Comparison of ENCODE assay signal across 9 mouse cellular contexts in genomic region chr5:150840596-150840995, GRCm38 (mm10).
DNase-seq lines count a peak whose midpoint lies in the region; ATAC-seq lines count a peak whose summit lies in the region.
"Had no signal": no experiment of that assay in that cellular context is flagged by ENCODE, and none has a peak within 500 bp of the region (broad histone marks: within the 10 kb centered on the region; RNA-seq: fewer than 3 reads in every experiment).

No protein-coding gene starts in this region.

- intact Hi-C loops in heart, postnatal 36 days (cut with DNase I): no loop called here

- no peak overlapping the region for H3K4me3 ChIP-seq in kidney, embryonic 14.5 days (ENCODE audit: low read length)
- no peak overlapping the region for H3K4me3 ChIP-seq in liver, embryonic 16.5 days (ENCODE audit: low read depth, low read length)

- no peak overlapping the region; the same call in 1 of the 2 replicates for H3K4me2 ChIP-seq in kidney, embryonic 14.5 days (replicated peaks; ENCODE audit: low read depth, low read length)
- H3K4me2 ChIP-seq in liver, embryonic 16.5 days (ENCODE audit: low read depth, low read length): no peak overlapping the region

- DNase-seq in kidney, adult 11 months: no peak
- DNase-seq in adrenal gland, postnatal 36 days: peak; percentile 23 to 26
- peak; percentile 14 to 17 for DNase-seq in heart, postnatal 36 days
- no peak for DNase-seq in layer of hippocampus, postnatal 14 days (ENCODE audit: low spot score in 2 of 2)
- no peak for DNase-seq in retina, embryonic 14.5 days (ENCODE audit: low spot score)
- DNase-seq in c-Kit-positive CD71-positive TER-119-positive erythroid progenitor cells, embryonic 14.5 days (ENCODE audit: low spot score): no peak

- WGBS in kidney, embryonic 14.5 days: 43% methylated on average over 11 of the region's 11 CpGs
- 17% methylated on average over 11 of the region's 11 CpGs for WGBS in liver, embryonic 16.5 days (ENCODE audit: insufficient replicate concordance)

- H3K4me1 ChIP-seq in kidney, embryonic 14.5 days (ENCODE audit: control insufficient read depth, insufficient read depth, low read length): peaks cover 16% of the 10 kb centered on the region
- no peaks in the 10 kb centered on the region; the same call in 1 of the 2 replicates for H3K4me1 ChIP-seq in liver, embryonic 16.5 days (ENCODE audit: control insufficient read depth, low read depth, low read length)

- H3K9ac ChIP-seq in kidney, embryonic 14.5 days (ENCODE audit: low read depth, low read length): no peak overlapping the region
- H3K9ac ChIP-seq in liver, embryonic 16.5 days (ENCODE audit: low read depth, low read length): no peak overlapping the region
- H3K9ac ChIP-seq: liver, embryonic 14.5 days had no signal

- no peaks in the 10 kb centered on the region for H3K27me3 ChIP-seq in kidney, embryonic 14.5 days (ENCODE audit: control insufficient read depth, insufficient read depth, low read length)
- H3K27me3 ChIP-seq in liver, embryonic 16.5 days (ENCODE audit: control insufficient read depth, insufficient read depth, low read depth, low read length): no peaks in the 10 kb centered on the region

- no peak; the same call in 1 of the 2 replicates for ATAC-seq in kidney, embryonic 14.5 days (ENCODE audit: low FRiP score, low TSS enrichment)
- no peak for ATAC-seq in liver, embryonic 16.5 days (ENCODE audit: low read depth)

- H3K36me3 ChIP-seq in kidney, embryonic 14.5 days (ENCODE audit: control insufficient read depth, insufficient read depth, low read length): no peaks in the 10 kb centered on the region
- H3K36me3 ChIP-seq in liver, embryonic 16.5 days (ENCODE audit: control insufficient read depth, insufficient read depth): no peaks in the 10 kb centered on the region

- H3K9me3 ChIP-seq in kidney, embryonic 14.5 days (ENCODE audit: control insufficient read depth, low read length): peaks cover 15% of the 10 kb centered on the region; the same call in 1 of the 2 replicates
- H3K9me3 ChIP-seq in liver, embryonic 16.5 days (replicated peaks; ENCODE audit: control insufficient read depth, low read length): no peaks in the 10 kb centered on the region

- H3K27ac ChIP-seq in kidney, embryonic 14.5 days (ENCODE audit: low read depth, low read length): peak overlapping the region; percentile 85
- peak overlapping the region; percentile 30; the same call in 1 of the 2 replicates for H3K27ac ChIP-seq in liver, embryonic 16.5 days (ENCODE audit: low read length)
- H3K27ac ChIP-seq: liver, embryonic 14.5 days had no signal

Comparison
In these comparisons a context has a peak if more than half of its experiments do, and no peak if none do; other contexts are left out.
1. DNase-seq: peak in adrenal gland, postnatal 36 days (2 of 2) and heart, postnatal 36 days (2 of 2); none in kidney, adult 11 months (single experiment), layer of hippocampus, postnatal 14 days (0 of 2), retina, embryonic 14.5 days (single experiment) and c-Kit-positive CD71-positive TER-119-positive erythroid progenitor cells, embryonic 14.5 days (single experiment).